Mouse (Mus musculus): Measurements from ENCODE around the gene 2310030G06Rik. TPM values are rescaled to one million over a fixed set of nuclear protein-coding genes. Genes with fewer than 3 reads are reported as not detected.

The 2310030G06Rik gene
- polyA plus RNA-seq, 1 experiment: 22.3 TPM

DNA sequence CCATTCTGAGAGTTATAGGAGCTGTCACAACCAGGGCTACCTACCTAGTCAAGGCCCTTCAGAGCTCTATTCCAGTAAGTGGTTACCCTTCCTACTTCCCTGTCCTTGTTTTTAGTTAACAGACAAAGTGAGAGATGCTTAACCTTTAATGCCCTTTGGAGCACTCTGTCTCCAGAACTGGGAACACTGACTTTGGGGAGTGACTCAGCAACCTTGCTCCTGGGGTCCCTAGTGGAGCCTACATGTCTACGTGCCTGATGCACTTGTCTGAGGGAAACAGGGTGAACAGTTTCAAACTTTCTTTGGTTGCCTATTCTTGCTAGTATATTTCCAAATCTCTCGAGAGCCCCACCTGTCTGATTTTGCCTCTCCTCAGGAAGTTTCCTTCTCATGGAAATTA, 3.6 kb downstream of the 2310030G06Rik start:
- no peak for DNase-seq (ENCODE audit: low read depth)

DNA sequence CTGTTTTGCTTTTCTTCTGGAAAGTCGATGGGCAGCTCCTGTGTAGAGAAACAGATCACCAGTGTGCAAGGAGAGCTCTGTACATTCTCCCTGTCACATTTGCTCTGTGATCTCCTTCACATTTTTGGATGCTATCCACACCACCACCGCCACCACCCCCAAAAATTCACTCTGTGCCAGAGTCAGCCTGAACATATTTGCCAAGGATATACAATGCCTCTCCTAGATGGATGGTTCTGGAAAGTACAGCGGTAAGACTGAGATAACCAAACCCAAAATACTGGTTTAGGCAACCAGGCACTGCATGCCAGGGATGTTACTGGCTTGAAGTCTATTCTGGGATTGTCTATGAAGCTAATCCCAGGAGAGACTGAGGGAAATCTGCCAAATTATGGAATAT, 4.1 kb downstream of the 2310030G06Rik start:
- DNase-seq (ENCODE audit: low read depth): no peak

DNA sequence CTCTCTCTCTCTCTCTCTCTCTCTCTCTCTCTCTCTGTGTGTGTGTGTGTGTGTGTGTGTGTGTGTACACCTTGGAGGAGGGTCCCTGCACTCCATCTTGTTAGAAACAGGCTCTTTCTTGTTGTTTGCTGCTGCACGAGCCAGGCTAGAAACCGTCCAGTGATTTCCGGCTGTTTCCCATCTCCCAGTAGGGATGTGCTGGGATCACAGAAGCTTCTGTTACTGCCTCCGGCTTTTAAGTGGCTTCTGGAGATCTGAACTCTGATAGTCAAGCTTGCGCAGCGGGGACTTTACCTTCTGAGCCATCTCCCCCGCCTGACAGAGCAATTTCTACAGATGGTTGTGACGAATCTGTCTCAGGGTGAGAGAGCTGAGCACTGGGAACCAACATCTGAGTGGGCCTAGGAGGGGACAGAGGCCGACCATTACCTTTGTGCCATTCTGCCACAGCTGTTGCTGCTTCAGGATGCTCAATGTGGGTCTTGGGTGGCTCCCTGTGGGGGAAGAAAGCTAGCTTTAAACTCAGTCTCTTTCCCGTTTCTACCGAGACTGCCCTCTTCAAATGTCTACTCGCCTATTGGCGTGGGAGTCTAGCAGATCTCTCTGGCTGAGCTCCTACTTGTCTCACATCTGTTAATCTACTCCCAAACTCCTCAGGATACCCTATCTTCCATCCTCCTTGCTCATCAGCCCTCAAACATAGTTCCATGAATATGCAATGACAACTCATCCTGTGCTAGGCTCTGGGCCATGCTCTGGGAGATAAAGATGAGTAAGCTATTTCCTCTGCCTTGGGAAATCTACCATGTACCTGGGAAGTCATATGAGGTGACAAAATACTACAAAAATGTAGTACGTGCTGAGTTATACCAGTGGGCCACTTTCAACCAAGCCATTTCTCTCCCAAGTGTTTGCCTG, 5.2 kb downstream of the 2310030G06Rik start:
- no peak for DNase-seq (ENCODE audit: low read depth)

DNA sequence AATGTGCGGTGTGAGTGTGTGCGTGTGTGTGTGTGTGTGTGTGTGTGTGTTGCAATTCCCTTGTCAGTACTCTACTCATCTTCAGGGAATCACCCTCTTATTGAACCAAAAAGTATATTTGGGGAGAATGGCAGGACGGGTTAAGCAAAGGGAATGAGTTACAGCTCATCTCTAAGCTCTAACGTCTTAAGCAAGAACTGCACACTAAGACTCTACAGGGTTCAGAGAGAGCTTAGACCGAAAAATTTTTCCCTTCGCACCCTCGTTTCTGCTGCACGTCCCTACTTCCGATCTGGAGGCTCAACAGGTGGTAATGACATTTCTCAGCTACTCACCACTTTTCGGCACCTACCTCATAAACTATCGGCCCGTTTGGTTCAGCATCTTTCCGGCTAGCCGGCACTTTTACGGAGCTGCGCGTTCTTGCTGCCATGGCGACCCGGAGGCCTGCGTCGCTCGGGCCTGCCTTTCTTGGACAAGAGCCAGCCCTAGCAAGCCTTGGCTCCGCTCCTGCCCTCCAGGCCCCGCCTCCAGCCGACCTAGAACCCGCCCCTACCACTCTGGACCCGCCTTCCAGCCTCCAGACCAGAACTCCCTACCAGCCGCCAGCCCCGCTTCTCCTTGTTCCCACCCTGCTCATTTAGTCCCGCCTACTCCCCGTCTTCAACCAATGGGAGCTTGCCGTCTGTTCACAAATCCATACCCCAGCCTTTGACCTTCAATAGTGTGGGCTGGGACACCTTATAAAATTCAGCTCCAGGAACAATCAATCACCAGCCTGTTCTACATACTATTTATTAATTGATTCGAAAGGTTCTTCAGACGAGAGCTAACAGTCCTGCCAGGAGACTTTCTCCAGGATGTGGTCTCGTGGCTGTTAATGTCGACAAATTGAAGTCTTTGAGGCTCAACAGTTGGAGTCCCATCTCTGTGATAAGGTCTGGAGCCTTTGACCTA, 7.1 kb downstream of the 2310030G06Rik start, which contains the start of gene Dixdc1:
Dixdc1 (minus strand) TSS at position 604 of the 957 bp plus-strand sequence.
- DNase-seq (ENCODE audit: low read depth): no peak

DNA sequence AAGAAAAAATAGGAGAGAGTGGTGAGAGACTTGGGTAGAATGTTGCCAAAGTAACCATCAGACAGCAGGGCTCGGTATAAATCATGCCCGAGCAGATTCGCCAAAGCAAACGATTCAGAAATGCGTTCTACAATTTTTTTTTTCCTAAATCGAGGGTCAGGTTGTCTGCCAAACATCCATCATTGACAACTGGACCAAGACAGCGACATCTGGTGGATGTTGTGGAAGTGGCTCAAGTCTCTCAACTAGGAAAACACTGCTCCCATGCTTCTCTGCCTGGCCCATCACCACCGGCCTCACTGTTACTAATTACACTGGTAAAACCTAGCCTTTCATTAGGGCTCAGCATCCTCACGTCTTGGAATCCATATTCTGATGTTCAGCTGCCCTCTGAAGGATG, 11.3 kb downstream of the 2310030G06Rik start:
- no peak for DNase-seq (ENCODE audit: low read depth)

DNA sequence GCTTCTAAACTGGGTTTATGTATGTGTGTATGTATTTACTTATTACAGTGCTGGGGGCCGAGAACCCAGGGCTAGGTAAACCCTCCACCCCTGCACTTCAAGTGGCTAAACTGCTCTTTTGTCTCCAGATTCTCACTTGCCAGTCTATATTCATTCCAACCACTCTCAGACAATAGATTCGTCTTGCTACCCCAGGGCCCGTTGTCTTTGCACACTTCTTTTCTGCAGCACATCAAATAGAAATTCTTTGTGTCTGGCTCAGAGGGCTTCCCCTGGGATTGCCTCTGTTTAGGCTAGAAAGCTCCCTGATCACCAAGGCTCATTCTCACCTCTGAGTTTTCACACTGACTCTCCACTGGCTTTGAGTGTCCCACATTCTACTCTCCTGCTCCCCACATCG, 13.8 kb downstream of the 2310030G06Rik start:
- DNase-seq (ENCODE audit: low read depth): no peak

DNA sequence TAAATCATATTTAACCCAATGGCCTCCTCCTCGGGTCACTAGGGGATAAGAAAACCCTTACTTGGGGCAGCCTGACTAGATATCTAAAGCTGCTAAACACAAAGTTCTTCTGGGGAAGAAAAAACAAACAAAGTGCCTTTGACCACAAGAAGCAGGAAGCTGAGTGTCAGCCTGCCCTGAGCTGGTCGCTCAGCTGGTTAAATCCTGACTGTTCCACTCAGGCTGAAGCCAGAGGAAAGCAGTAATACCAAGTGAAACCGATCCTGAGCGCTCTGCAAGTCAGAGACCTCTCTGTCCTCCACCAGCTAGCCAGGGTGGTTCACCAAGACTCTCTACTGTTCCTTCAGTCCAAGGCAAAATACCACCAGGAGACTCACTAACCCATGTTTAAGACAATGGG, 16.7 kb downstream of the 2310030G06Rik start:
- DNase-seq (ENCODE audit: low read depth): no peak

DNA sequence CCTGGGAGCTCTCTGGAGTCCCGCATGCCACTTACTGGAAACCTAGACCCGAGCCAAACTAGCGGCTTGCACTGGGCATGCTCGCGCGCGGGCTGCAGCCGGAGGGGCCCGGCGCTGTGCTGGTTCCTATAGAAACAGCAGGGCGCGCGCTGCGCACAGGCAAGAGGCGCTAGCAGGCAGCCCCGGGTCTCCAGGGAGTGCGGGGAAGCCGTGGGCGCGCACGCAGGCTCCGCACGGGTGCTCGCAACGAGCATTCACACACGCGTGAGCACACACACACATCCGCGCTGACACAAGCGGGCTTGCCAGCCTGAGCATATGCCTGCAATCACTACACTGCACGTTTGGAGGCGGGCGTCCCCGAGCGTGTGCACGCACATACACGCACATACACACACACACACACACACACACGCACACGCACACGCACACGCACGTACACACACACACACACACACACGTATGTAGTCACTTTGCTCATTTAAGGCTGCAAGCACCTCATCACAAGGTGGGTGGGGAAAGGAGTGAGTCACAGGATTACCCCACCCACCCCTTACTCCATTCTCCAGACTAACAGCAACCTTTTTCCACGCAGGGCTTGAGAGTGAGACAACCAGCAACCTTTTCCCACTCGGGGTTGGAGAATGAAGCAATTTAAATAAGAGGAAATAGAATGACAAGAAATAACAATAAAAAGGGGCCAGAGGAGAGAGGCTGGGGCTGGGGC, 18.2 kb downstream of the 2310030G06Rik start:
- DNase-seq (ENCODE audit: low read depth): no peak

DNA sequence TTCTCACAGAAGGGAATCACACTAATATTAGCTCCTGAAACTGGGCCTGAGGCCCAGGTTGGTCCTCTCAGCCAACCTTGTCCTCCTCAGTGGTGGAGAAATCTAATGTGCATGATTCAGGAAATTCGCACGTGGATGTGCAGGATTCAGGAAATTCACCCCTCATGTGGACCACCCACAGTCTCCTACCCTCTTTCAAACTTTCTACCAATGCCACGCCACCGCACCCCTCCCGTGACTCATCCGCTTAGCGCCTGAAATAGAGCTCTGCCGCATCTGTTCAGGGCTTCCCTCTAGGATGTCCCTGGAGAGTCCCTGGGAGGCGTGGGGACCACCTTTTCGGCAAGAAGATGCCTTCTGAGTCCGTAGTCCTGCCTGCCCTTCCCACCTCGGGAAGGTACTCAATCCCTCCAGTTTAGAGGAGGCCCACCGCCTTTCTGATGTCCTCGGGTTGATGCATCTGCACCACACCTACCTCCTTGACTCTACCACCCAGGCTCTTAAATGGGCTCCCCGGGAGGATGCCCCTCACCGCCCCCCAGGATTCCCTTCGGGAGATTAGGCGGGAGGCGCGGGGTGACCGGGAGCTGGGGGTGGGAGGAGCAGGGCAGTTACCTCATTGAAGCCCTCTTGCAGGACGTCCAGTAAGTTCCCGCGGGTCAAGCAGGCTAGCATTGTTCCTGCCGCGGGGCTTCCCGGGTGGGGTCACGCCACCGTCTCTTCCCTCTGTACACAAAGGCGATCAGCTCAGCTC, 19.0 kb downstream of the 2310030G06Rik start:
- DNase-seq (ENCODE audit: low read depth): no peak

DNA sequence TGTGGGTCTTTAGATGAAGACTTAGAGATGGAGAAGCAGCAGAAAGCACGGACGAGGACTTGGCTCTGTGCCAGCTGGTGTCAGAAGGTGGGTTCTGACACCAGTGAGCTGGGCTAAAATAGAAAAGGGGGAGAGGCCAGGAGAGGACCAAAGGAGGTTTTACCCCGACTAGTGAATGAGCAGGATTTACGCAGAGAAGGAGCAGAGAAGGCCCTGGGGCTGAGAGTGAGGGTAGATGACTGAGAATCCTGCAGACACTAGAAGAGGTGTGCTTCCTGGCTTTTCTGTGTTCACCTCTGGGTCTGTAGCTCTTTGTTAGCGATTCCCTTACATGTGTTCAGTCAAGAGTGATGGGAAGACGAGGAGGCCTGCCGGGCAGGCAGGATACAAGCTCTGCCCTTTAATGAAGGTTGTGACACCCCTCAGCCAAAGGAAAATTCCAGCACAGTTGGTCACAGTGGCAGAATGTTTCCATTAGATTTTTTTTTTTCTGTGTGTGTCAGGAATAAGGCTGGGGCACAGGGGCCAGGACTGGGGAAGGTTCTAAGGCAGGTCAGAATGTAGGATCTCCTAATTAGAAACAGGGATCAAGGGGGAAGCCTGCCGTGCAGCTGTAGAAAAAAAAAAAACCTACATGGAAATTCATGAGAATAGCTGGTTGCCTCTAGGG, 20.3 kb downstream of the 2310030G06Rik start:
- DNase-seq (ENCODE audit: low read depth): no peak

DNA sequence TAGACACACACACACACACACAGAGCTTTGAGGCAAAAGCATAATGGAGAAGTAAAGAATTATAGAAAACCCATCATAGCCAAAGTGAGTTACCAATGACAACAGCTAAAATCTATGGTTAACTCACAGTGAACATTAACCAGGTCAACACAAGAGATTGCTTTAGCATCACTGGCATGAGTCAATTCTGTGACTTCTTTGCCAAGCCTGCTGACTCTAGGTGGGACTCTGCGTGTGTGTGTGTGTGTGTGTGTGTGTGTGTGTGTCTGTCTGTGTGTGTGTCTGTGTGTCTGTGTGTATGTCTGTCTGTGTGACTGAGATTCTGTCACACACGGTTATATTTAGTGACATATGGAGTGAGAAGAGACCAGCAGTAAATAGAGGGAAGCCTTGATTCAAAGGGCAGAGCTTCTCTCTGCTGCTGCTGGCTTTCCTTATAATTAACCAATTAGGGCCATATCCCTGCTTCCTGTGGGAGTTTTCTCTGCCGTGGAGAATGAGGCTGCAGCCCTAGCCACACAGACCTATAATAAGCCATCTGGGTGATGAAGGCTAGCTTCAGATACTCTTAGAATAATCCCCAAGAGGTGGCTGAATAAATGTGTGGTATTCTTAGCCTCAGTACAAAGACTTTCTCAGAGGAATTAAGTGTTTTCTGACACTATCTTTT, 21.5 kb downstream of the 2310030G06Rik start:
- DNase-seq (ENCODE audit: low read depth): no peak

DNA sequence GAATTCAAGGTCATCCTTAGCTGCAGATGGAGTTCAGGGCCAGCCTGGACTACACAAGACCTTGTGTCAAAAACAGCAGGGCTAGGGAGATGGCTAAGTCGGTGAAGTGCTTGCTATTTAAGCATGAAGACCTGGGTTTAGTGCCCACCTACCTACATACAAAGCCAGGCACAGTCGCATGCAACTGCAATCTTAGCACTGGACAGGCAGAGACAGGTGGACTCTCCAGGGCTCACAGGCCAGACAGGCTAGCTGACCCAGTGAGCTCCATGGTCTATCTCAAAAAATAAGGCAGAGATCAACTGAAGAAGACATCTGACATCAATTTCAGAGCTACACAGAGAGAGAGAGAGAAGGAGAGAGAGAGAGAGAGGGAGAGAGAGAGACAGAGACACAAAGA, 22.2 kb downstream of the 2310030G06Rik start:
- DNase-seq (ENCODE audit: low read depth): no peak

DNA sequence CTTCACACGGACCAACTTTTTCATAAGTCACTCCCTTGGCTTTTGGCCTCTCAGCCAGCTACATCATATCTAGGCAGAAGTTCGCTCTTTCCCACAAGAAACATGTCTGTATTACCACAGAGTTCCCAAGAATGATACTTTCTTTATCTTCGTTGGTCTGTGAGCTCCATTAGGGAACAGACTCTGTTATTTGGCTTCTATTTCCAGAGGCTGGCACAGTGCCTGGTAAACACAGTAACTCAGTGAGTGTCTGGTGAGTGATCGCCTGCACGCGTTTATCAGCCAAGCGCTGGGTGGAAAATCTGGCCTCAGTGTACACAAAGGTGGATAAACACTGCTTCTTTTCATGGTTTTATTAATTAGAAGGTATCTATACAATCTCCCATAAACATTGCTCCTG, 22.9 kb downstream of the 2310030G06Rik start:
- no peak for DNase-seq (ENCODE audit: low read depth)

DNA sequence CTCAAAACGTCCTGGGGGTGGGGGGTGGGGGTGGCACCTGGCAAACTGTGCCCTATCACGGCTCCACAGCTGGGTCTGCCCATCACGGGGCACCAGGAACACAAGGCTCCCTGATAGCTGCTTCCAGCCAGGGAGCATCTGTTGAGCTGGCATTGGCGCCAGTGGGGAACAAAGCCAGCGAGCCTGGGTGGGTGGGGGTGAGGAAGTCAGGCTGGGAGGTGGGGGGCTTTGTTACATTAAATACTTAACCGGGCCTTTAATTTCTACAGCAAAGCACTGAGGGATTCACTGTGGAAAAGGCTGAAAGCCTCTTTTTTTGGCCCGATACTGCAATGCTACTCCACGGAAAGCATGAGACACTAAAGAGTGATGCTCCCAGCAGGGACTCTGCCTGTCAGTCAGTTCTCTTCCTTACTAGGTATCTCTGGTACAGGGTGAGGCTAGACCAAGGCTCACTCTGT, 23.9 kb downstream of the 2310030G06Rik start:
- no peak for DNase-seq (ENCODE audit: low read depth)

DNA sequence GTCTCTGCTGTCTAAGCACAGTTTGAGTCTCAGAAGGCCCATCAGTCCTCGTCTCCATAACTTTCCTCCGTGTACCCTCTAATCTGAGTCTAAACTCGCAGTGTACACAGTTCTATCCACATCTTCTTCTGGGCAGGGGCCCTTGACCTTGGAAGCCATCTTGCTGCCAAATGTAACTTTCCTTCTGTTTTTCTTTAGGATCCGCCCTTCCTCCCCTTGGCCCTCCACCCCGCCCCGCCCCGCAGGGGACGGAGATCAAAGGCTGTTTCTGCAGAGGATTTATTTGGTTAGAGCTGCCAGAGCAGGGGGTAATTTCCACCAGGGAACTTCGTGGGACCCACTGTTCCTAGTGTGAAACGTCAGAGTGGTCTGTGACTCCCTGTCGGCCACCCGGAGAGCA, 25.3 kb downstream of the 2310030G06Rik start:
- no peak for DNase-seq (ENCODE audit: low read depth)

DNA sequence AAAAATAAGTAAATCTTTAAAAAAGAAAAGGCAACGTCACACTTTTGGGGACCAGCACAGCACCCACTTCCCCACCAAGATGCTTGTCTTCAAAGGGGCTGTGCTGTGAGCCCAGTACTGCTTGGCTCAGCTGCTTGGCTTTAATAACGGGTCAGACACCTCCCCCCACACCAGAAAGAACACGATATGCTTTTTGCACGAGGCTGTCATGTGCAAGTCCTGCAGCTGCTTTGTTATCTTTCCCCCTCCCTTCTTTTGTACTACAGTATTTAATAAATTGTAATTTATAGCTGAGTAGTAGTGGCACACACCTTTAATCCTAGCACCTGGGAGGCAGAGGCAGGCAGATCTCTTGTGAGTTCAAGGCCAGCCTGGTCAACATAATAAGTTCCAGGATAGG, 27.5 kb downstream of the 2310030G06Rik start:
- no peak for DNase-seq (ENCODE audit: low read depth)

DNA sequence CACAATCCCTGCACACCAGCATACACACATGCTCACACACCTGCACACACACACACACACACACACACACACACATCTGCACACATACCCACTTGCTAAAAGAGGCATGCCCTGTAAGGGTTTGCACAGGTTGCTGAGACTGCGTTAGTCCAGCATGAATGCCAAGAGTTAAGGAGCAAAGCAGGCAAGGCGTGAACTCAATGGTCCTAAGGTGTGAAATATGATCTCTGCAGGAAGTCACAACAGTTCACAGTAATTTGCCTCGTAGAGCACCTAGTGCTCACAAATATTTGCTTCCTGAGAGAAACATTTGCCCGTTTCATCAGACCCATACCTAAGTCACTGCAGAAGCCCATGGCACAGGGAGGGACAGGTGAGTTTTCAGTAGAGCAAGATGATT, 32.1 kb downstream of the 2310030G06Rik start:
- no peak for DNase-seq (ENCODE audit: low read depth)

DNA sequence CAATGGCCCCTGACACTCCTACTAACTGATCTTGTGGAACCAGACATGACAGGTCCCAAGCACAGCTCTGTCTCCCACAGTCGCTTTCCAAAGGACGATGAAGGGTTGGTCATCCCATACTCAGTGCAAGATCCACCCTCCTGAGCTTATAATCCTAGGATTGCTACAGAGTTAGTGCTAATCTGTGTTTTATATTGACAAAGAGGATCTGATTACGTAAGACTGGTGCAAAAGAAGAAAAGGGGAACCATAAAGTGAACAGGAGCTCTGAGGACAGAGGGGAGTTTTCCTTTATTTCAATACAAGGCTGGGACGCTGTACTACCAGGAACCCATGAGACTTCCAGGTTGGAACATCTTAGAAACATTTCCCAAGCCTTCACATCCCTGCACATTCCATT, 35.0 kb downstream of the 2310030G06Rik start:
- DNase-seq (ENCODE audit: low read depth): no peak

DNA sequence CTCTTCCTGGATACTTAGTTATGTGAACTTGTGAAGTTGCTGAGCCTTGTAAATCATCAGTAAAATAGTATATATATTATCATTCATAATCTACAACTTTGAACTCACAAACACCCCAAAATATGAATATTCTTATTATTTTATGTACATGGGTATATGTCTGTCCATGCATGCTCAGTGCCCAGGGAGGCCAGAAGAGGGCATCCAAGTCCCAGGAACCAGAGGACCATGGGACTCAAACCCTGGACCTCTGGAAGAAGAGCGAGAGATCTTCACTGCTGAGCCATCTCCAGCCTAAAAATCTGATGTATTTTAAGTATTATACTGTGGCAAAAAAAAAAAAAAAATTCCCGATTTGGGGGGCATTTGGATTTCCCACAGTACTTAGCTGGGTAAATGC, 37.2 kb downstream of the 2310030G06Rik start:
- no peak for DNase-seq (ENCODE audit: low read depth)

DNA sequence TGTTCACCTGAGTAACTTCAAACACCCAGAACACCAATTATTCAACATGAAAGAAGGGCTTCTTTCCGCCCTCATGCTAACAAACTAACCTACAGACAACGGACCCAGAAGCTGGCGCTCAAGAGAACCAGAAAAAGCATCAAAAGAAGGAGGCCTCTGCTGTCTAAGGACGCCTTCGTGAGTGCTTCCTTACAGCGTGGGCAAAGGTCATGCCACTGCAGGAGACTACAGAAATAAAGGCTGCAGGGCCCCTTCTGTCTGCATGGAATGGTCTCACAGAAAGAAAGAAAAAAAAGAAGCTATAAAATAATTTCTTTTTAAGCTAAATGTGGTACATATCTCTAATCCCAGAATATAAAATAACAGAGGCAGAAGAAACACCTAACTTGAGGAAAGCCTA, 41.4 kb downstream of the 2310030G06Rik start:
- DNase-seq (ENCODE audit: low read depth): no peak

Data from gonadal fat pad, adult 2 months (tissue).